Mouse (Mus musculus) hindbrain, embryonic 14.5 days (tissue): ENCODE data around the gene Stra6. TPM values are rescaled to one million over a fixed set of nuclear protein-coding genes. Genes with fewer than 3 reads are reported as not detected.

ENCODE experiments used
- ATAC-seq: fragments of 200-750 bp; cut with Nextera tagmentation; 2 replicates; pipeline ENCODE4 v1.8.0; 2017; ENCODE audit warnings: moderate number of reproducible peaks, mild to moderate bottlenecking, moderate TSS enrichment, moderate library complexity; ENCODE audit not compliant: low FRiP score
- DNase-seq: peaks from one replicate; pipeline ENCODE4 v3.0.0-alpha.2; 2015; ENCODE audit warnings: low spot score
- H3K27ac ChIP-seq: fragments of 300-500 bp; sonication (generic); 2 replicates; pipeline ENCODE4 v1.5.1; 2014; ENCODE audit warnings: mild to moderate bottlenecking, moderate library complexity
- H3K27me3 ChIP-seq: fragments of 300-500 bp; sonication (generic); 2 replicates; pipeline ENCODE4 v1.6.1; 2014; ENCODE audit warnings: mild to moderate bottlenecking, low read length, mixed read lengths; ENCODE audit not compliant: control insufficient read depth, insufficient read depth
- H3K36me3 ChIP-seq: fragments of 300-500 bp; sonication (generic); replicated peaks from 2 replicates; pipeline ENCODE4 v1.6.1; 2014; ENCODE audit not compliant: control insufficient read depth, insufficient read depth
- H3K4me1 ChIP-seq: fragments of 300-500 bp; sonication (generic); replicated peaks from 2 replicates; pipeline ENCODE4 v1.6.1; 2014; ENCODE audit warnings: antibody characterized with exemption, low read length, mixed read lengths; ENCODE audit not compliant: control insufficient read depth, insufficient read depth
- H3K4me2 ChIP-seq: fragments of 300-500 bp; sonication (generic); replicated peaks from 2 replicates; pipeline ENCODE4 v1.6.1; 2014; ENCODE audit warnings: mild to moderate bottlenecking, moderate library complexity
- H3K4me3 ChIP-seq: fragments of 300-500 bp; sonication (generic); replicated peaks from 2 replicates; pipeline ENCODE4 v1.5.1; 2014; ENCODE audit warnings: mild to moderate bottlenecking, low read length
- H3K9ac ChIP-seq: fragments of 300-500 bp; sonication (generic); 2 replicates; pipeline ENCODE4 v1.6.1; 2014
- H3K9me3 ChIP-seq: fragments of 300-500 bp; sonication (generic); 2 replicates; pipeline ENCODE4 v1.6.1; 2016; ENCODE audit warnings: low read length; ENCODE audit not compliant: control insufficient read depth
- WGBS: fragments of 180-500 bp; shearing (Covaris S2); extraction: QIAGEN DNeasy Blood & Tissue Kit; methylation state at CpG from one replicate; pipeline ENCODE4 v1.1.7; 2014; 5-methylcytosine and 5-hydroxymethylcytosine counted together
- polyA plus RNA-seq: library from polyadenylated mRNA; unstranded; fragments of >200 nt; fragmentation: Nextera tagmentation; extraction: Ambion mirVana; gene quantifications from 2 replicates; pipeline ENCODE4 v1.2.1, GENCODE M21; 2014

Gene Stra6
- polyA plus RNA-seq, 1 experiment from 2014 or later, result 22.1 TPM

- no peak overlapping the region for H3K4me3 ChIP-seq
- peaks cover 8% of the 10 kb centered on the region; the same call in 1 of the 2 replicates for H3K4me1 ChIP-seq
- no peak overlapping the region for H3K9ac ChIP-seq
- no peak overlapping the region for H3K4me2 ChIP-seq
- H3K27ac ChIP-seq, result no peak overlapping the region
- ATAC-seq (no peak), DNase-seq (no peak)
- no peaks in the 10 kb centered on the region for H3K36me3 ChIP-seq
- WGBS, result 92% methylated on average over 2 of the region's 2 CpGs
- no peaks in the 10 kb centered on the region for H3K9me3 ChIP-seq
- H3K27me3 ChIP-seq, result no peaks in the 10 kb centered on the region
These were observed 115.8 kb downstream of the Stra6 start for GRCm38 (mm10) chr9:58179390-58179789.

GRCm38 (mm10) chr9:58184456-58184855 is 120.9 kb downstream of the Stra6 start:
- Histone ChIP-seq H3K4me1 (no peaks in the 10 kb centered on the region), H3K4me2 (no peak overlapping the region), H3K36me3 (no peaks in the 10 kb centered on the region), H3K9me3 (no peaks in the 10 kb centered on the region), H3K4me3 (no peak overlapping the region), H3K27ac (no peak overlapping the region), H3K9ac (no peak overlapping the region), H3K27me3 (no peaks in the 10 kb centered on the region)
- 74% methylated on average over 6 of the region's 6 CpGs for WGBS
- ATAC-seq (no peak), DNase-seq (no peak)

GRCm38 (mm10) chr9:58194222-58194621 is 130.6 kb downstream of the Stra6 start:
- DNase-seq (no peak), ATAC-seq (no peak)
- Histone ChIP-seq H3K9me3 (no peaks in the 10 kb centered on the region), H3K4me1 (peaks cover 26% of the 10 kb centered on the region), H3K36me3 (no peaks in the 10 kb centered on the region), H3K27ac (no peak overlapping the region), H3K27me3 (peaks cover 57% of the 10 kb centered on the region), H3K9ac (no peak overlapping the region), H3K4me3 (no peak overlapping the region), H3K4me2 (no peak overlapping the region; the same call in 1 of the 2 replicates)
- 71% methylated on average over 9 of the region's 9 CpGs for WGBS

GRCm38 (mm10) chr9:58195671-58196070 is 132.1 kb downstream of the Stra6 start:
- 18% methylated on average over 1 of the region's 1 CpGs for WGBS
- H3K4me1 ChIP-seq, result peaks cover 29% of the 10 kb centered on the region
- H3K9ac ChIP-seq, result peak overlapping the region; percentile 63
- H3K36me3 ChIP-seq, result no peaks in the 10 kb centered on the region
- H3K27ac ChIP-seq, result peak overlapping the region; percentile 32; the same call in 1 of the 2 replicates
- H3K4me3 ChIP-seq, result peak overlapping the region; percentile 31
- no peaks in the 10 kb centered on the region for H3K9me3 ChIP-seq
- peaks cover 72% of the 10 kb centered on the region for H3K27me3 ChIP-seq
- no peak for DNase-seq
- no peak for ATAC-seq
- peak overlapping the region; percentile 53 for H3K4me2 ChIP-seq

- H3K9ac ChIP-seq, result peak overlapping the region; percentile 63
- H3K9me3 ChIP-seq, result no peaks in the 10 kb centered on the region
- H3K36me3 ChIP-seq, result no peaks in the 10 kb centered on the region
- peak overlapping the region; percentile 31 for H3K4me3 ChIP-seq
- WGBS, result 4% methylated on average over 14 of the region's 14 CpGs
- H3K27me3 ChIP-seq, result peaks cover 73% of the 10 kb centered on the region
- H3K4me1 ChIP-seq, result peaks cover 29% of the 10 kb centered on the region
- H3K27ac ChIP-seq, result peak overlapping the region; percentile 32; the same call in 1 of the 2 replicates
- H3K4me2 ChIP-seq, result peak overlapping the region; percentile 53
- ATAC-seq, result no peak
- no peak for DNase-seq
These were observed 132.6 kb downstream of the Stra6 start for GRCm38 (mm10) chr9:58196141-58196540.

GRCm38 (mm10) chr9:58196610-58197567 is 133.3 kb downstream of the Stra6 start:
- no peak for ATAC-seq
- Histone ChIP-seq H3K9me3 (no peaks in the 10 kb centered on the region), H3K4me3 (peak overlapping the region; percentile 31), H3K27me3 (peaks cover 81% of the 10 kb centered on the region), H3K27ac (peak overlapping the region; percentile 44), H3K4me1 (peaks cover 29% of the 10 kb centered on the region), H3K4me2 (peak overlapping the region; percentile 53), H3K36me3 (no peaks in the 10 kb centered on the region), H3K9ac (peak overlapping the region; percentile 63)
- no peak for DNase-seq
- 2% methylated on average over 46 of the region's 46 CpGs for WGBS

- H3K4me2 ChIP-seq, result peak overlapping the region; percentile 53
- peaks cover 37% of the 10 kb centered on the region for H3K4me1 ChIP-seq
- DNase-seq, result peak; percentile 42
- WGBS, result under 1% methylated on average over 57 of the region's 58 CpGs
- peak overlapping the region; percentile 44 for H3K27ac ChIP-seq
- peaks cover 92% of the 10 kb centered on the region for H3K27me3 ChIP-seq
- peak overlapping the region; percentile 31 for H3K4me3 ChIP-seq
- no peaks in the 10 kb centered on the region for H3K36me3 ChIP-seq
- 0 out of 2 replicates have a peak, but pooled peaks have one; percentile 25 for ATAC-seq
- H3K9me3 ChIP-seq, result no peaks in the 10 kb centered on the region
- H3K9ac ChIP-seq, result peak overlapping the region; percentile 63
These were observed 134.5 kb downstream of the Stra6 start for GRCm38 (mm10) chr9:58197781-58198701.

GRCm38 (mm10) chr9:58198801-58199371 is 135.3 kb downstream of the Stra6 start:
- Histone ChIP-seq H3K4me1 (peaks cover 37% of the 10 kb centered on the region), H3K27me3 (peaks cover 100% of the 10 kb centered on the region), H3K36me3 (no peaks in the 10 kb centered on the region), H3K9me3 (no peaks in the 10 kb centered on the region), H3K4me2 (peak overlapping the region; percentile 53), H3K4me3 (peak overlapping the region; percentile 31), H3K27ac (peak overlapping the region; percentile 72), H3K9ac (peak overlapping the region; percentile 51)
- ATAC-seq (no peak), DNase-seq (no peak)
- WGBS, result 3% methylated on average over 38 of the region's 38 CpGs
